Mouse (Mus musculus) cerebellum, postnatal 4 days (tissue): ENCODE measurements at regions not wholly inside any gene's neighbourhood (a gene's known extent, or its start where the extent isn't known, plus 50 kb on each side); places are given as distances from the start of the nearest gene placed in this dataset.

Source experiments
- DNase-seq, 2 experiments: peaks; one replicate each; pipeline ENCODE4 v3.0.0; 2022; ENCODE audit warnings: low spot score in 2 of 2, mixed read lengths in 1 of 2

- no peak for DNase-seq
Observed at GRCm38 (mm10) chr7:88185120-88185796, 92.6 kb upstream of the Ctsc start.

DNA sequence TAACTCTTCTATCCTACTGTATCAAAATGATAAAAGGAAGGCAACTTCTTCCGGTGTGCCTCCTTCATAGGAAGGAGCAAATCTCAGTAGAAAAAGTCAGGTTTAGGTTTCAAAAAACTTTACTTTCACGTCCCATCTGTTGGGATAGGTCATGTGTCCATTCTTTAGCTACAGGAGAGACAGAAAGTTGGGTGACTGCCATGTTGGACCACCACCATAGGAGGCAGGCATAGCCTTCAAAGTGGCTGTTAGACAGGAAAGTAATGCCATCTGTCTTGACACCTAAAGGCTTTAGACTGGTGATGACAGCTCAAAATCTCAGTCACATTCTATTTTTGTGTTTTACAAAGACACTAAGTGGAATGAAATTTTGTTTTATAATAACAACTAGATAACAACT lies 90.3 kb upstream of the Ctsc start:
- DNase-seq: no peak

DNA sequence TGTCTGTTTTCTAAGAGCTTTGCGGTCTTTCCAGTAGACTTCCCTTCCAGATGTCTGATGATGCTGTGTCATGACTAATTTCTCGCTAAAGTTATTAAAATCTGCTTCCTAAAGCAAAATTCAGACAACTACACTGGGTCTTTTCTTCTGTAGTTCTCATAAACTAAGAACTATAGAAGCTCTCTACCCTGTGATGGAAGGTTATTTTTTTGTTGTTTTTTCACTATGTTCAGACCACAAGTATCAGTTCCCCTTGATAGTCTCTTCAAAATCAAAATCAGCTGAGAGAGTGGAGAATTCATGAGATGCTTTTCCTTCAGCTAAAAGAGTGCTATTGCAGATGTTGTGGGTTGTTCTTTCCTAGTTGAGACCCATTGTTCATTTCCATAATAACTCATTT lies 85.1 kb upstream of the Ctsc start:
- DNase-seq: no peak

- DNase-seq: no peak
Observed at GRCm38 (mm10) chr7:88199043-88199442, 78.8 kb upstream of the Ctsc start.

- no peak for DNase-seq
Observed at GRCm38 (mm10) chr7:88199929-88200538, 77.9 kb upstream of the Ctsc start.

DNA sequence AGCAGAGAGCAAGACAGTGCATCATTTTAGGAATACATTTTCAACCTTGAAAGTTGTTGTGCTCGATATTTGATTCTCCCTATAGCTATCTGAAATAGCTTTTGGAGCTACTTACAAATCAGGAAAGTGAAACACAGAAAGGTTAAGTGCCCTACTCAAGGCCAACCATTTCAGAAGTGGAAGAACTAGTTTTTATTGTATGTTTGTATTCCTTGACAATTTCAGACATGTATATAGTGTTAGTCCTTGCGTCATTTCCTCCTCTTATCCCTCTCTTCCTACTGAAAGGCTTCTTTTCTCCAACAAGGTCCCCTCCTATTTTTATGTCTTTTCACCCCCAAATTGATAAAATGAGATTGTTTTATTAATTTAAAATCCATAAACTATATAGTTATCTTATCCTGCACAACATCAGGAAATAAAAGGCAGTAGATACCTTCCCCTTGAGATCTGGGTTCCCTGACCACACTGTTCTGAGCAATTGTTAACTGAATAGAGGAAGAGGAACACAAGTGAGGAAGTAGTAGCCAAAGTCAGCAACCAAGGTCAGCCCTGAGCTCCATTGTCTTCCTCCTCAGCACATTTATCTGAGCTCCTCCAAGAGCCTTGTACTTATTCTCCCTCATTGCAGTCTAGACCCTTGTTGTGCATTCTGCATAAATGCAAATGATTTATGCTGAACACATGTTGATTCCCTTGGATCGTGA lies 76.1 kb upstream of the Ctsc start:
- DNase-seq: no peak

DNA sequence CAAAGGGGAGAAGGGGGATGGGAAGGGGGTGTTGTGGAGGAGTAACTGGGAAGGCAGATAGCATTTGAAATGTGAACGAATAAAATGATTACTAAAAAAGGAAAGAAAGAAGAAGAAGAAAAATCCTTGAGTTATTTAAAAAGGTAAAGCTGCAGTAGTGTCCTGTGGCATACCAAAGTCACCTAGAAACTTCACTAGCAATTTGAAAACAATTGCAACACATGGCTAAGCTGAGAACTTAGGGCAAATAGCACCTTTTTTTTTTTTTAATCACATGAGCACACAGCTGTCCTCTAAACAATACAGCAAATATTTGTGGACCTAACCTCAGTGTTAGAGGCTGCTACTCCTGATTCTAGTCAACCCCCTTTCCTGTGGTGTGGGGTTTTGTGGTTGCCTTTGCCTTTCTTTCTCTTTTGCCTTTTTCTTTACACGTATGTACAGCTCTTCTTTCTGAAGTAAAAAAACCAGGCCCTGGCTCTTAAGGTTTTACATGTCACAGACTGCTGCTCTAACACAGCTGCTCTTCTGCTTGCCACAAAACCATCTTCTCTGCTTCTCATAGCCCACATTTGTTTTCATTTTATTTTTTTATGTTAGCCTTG lies 71.6 kb upstream of the Ctsc start:
- DNase-seq: no peak

GRCm38 (mm10) chr7:88206914-88207710 lies 70.8 kb upstream of the Ctsc start:
- peak in 1 of 2 experiments; percentile 7 for DNase-seq

GRCm38 (mm10) chr7:88214713-88215198 lies 63.1 kb upstream of the Ctsc start:
- DNase-seq: no peak

- no peak for DNase-seq
Observed at GRCm38 (mm10) chr7:88215425-88215824, 62.5 kb upstream of the Ctsc start.

- no peak for DNase-seq
Observed at GRCm38 (mm10) chr7:88222141-88222540, 55.7 kb upstream of the Ctsc start.

GRCm38 (mm10) chr7:88225800-88226199 lies 52.1 kb upstream of the Ctsc start:
- no peak for DNase-seq
